14 mouse cellular contexts compared by ENCODE assay signal in the genomic region with DNA sequence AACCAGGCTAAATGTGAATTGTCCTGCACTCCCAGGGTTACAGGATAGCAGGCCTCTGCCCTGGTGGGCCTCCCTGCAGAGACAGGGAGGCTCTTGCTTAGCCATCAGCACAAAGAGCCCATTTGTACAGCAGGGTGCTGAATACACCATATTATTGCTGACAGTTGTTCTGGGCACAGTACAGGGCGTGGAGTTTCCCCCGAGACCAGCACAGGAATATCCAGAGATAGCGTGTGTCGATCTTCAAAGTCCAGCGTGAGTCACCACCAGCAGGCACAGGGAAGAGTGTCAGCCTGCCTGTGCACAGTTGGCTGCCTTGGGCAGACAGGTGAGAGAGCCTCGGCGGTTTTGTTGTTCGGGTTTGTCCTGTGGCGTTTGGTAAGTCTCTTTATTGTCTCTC.
A peak's percentile ranks its signal among the peaks of the same experiment; 100 is the strongest.
DNase-seq lines count a peak whose midpoint lies in the region; ATAC-seq and TF ChIP-seq lines count a peak whose summit lies in the region.
"Had no signal": no experiment of that assay in that cellular context is flagged by ENCODE, and none has a peak within 500 bp of the region (broad histone marks: within the 10 kb centered on the region; RNA-seq: fewer than 3 reads in every experiment).

No protein-coding gene starts in this region.

- no peak for TF ChIP-seq CTCF in layer of hippocampus, adult 2 months (conservative IDR thresholded peaks at IDR 0.05)

- ATAC-seq in frontal cortex, adult (ENCODE audit: low TSS enrichment) = peak; percentile 38
- no peak for ATAC-seq in kidney, embryonic 15.5 days (replicated peaks; ENCODE audit: low FRiP score)
- no peak for ATAC-seq in cerebellum, adult (ENCODE audit: insufficient number of reproducible peaks, low FRiP score, low TSS enrichment)

- peak overlapping the region; percentile 8; the same call in 1 of the 2 replicates for H3K4me3 ChIP-seq in layer of hippocampus, adult 2 months
- no peak overlapping the region for H3K4me3 ChIP-seq in kidney, embryonic 15.5 days (replicated peaks)
- H3K4me3 ChIP-seq: embryonic facial prominence, embryonic 15.5 days; limb, embryonic 13.5 days had no signal

- H3K4me1 ChIP-seq in kidney, embryonic 15.5 days = peaks cover 19% of the 10 kb centered on the region

- DNase-seq in frontal cortex, postnatal 10 days (ENCODE audit: low spot score in 2 of 2) = no peak
- DNase-seq in layer of hippocampus, adult 2 months (ENCODE audit: low spot score in 2 of 2) = no peak
- no peak for DNase-seq in layer of hippocampus, postnatal 10 days (ENCODE audit: low spot score in 2 of 2)
- peak; percentile 40 for DNase-seq in urinary bladder, postnatal 14 days (ENCODE audit: low spot score)
- no peak for DNase-seq in urinary bladder, adult 2 months (ENCODE audit: low spot score)
- DNase-seq: cerebellum, postnatal 10 days; forebrain, postnatal 0 days; kidney, adult 11 months had no signal

- H3K9ac ChIP-seq in kidney, embryonic 15.5 days = no peak overlapping the region
- H3K9ac ChIP-seq: embryonic facial prominence, embryonic 15.5 days; forebrain, postnatal 0 days; limb, embryonic 13.5 days had no signal

- no peaks in the 10 kb centered on the region for H3K36me3 ChIP-seq in kidney, embryonic 15.5 days
- H3K36me3 ChIP-seq: embryonic facial prominence, embryonic 15.5 days; limb, embryonic 13.5 days had no signal

- H3K27me3 ChIP-seq in kidney, embryonic 15.5 days = no peaks in the 10 kb centered on the region
- H3K27me3 ChIP-seq: embryonic facial prominence, embryonic 15.5 days; limb, embryonic 13.5 days had no signal

- 67% methylated on average over 9 of the region's 9 CpGs for WGBS in kidney, embryonic 15.5 days

- peak overlapping the region; percentile 76 for H3K27ac ChIP-seq in layer of hippocampus, adult 2 months
- no peak overlapping the region for H3K27ac ChIP-seq in kidney, embryonic 15.5 days
- H3K27ac ChIP-seq: embryonic facial prominence, embryonic 15.5 days; limb, embryonic 13.5 days had no signal

- no peak overlapping the region for H3K4me2 ChIP-seq in kidney, embryonic 15.5 days
- H3K4me2 ChIP-seq: embryonic facial prominence, embryonic 15.5 days; limb, embryonic 13.5 days had no signal

- no peaks in the 10 kb centered on the region for H3K9me3 ChIP-seq in kidney, embryonic 15.5 days (replicated peaks)
- H3K9me3 ChIP-seq: embryonic facial prominence, embryonic 15.5 days; G1E; limb, embryonic 13.5 days had no signal
